Mouse (Mus musculus) adrenal gland (tissue): Measurements from ENCODE around the gene Gm49395.

Source experiments
- intact Hi-C: fragments of 180-260 bp; cut with DNase I; formaldehyde crosslinking; loops from one replicate; pipeline ENCODE4 v1.15.1; 2025
- long read RNA-seq, 2 experiments: library from polyadenylated mRNA; unstranded; transcript quantifications; one replicate each; pipeline ENCODE4 v2.0.0; 2020; ENCODE audit warnings: borderline replicate concordance in 1 of 2; ENCODE audit not compliant: insufficient replicate concordance in 1 of 2

The Gm49395 gene
- long read RNA-seq, experiment 1, partial matches to known transcripts: 0 of 2 reads
- long read RNA-seq, experiment 1, other reads (novel, unspliced or antisense): 0 of 2 reads
- long read RNA-seq, experiment 2, partial matches to known transcripts: 0 of 1 reads
- long read RNA-seq, experiment 2, other reads (novel, unspliced or antisense): 0 of 1 reads

DNA sequence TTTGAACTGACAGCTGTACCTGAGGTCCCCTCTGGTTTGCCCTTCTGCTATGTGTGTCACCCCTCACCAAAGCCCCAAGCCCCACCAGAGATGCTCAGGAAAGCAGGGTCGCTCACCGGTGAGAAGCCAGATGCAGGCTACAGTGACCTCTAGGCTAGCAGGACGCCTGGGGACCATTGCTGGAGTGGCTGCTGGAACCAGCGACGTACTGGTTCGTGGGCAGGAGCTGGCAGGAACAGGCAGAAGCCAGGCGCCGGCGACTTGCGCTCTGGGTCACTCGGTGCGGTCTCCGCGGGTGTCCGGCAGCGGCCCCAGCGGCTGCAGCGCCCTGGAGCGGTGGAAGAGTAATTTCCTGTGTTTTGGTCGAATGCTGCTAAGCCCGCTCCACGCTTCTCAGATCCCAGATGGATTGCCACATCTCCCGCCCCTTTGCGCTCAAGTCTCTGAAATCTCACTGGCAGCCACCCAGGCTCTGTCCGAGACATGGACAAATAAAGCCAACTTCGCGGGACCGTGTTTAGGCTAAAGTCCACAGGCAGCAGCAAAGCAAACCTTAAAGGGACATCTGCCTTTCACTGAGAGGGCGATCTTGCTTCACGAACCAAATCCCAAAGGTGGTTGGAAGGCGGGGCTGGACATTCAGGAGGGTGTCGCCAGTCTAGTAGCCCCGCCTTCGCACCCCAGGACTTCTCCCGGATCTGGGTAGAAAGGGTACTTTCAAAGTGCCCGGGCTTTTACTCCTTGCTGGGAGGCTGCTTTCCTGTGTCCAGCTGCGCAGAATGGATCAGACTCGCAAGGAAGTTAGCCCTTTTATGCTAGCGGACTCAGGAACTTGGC is at the start of gene Gm49395, which contains the start of gene Itga1:
Gene Gm49395 (minus strand): TSS at position 567 of the 837 bp plus-strand sequence.
Gene Itga1 (minus strand): TSS at position 610 of the 837 bp plus-strand sequence.
- intact Hi-C loops: loop anchor here (5.0 to 10.0 kb wide), 2 partner anchors 117 to 121 kb away; no protein-coding TSS in a partner anchor

DNA sequence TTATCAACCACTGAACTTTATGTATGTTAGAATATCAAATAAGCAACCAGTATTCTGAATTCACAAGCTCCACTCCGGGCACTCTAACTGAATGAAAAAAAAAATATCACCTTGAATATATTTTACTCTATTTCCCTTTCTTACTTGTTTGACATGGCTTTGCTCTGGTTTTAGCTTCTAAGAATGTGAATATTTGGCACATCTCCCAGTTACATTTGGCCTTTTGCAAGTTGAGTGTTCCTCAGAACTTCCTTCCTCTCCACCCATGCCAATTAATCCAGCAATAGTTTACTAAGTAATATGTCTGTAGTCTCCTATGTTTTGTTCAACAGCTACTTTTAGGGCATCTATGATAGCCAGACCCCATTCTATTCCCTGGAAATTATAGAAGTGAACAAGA is 48.9 kb upstream of the Gm49395 start:
- intact Hi-C loops: no loop called here

DNA sequence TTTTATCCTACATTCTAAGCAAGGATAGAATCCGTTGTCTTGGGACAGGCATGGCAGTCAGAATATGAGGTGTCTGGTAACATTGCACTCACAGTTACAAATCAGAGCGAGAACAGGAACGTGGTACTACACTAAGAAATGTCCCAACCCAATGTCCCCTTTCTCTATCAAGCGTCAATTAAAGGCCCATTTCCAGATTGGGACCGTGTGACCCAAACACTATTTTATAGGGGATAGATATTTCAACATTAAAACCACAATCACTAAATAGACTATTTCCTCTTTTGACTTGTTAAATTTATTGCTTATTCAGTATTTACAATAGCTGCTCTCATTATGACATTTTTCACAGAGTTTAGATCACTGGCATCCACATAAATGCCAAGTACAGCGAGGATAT is 48.1 kb upstream of the Gm49395 start:
- intact Hi-C loops: no loop called here

DNA sequence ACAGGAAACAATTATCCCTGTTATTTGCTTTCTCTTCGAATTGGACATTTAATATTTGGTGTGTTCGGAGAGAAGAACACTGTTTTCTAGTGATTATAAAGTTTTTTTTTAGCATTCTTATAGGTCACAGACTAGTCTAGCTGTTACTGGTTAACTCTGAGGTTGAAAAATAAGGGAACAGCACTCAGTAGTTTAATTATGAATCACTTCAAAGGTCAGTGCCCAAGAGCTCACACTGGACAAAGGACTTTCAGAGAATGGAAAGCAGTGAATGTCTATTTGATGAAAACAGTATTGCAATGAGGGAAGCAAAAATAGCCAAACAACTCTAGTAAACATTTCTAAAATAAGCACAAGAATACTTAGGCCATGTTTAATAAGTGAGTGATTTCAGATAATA is 41.9 kb upstream of the Gm49395 start:
- intact Hi-C loops: no loop called here

DNA sequence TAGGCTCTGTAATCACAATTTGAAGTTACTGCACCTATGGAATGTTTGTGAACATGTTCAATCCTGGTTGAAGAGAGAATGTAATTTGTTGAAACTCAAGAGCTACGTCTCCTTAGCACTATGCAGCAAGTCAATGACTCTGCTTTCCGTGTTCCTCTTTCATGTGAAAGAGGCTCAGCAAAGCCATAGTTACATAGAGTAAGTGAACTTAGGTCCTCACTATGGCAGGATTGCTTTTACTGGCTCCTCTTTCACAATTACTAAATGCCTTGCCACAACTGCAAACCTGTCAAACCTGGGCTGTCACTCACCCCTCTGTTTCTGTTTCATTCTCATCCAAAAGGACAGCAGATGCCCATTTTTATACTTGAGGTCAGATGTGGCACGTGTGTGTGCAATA is 40.3 kb upstream of the Gm49395 start:
- intact Hi-C loops: no loop called here

DNA sequence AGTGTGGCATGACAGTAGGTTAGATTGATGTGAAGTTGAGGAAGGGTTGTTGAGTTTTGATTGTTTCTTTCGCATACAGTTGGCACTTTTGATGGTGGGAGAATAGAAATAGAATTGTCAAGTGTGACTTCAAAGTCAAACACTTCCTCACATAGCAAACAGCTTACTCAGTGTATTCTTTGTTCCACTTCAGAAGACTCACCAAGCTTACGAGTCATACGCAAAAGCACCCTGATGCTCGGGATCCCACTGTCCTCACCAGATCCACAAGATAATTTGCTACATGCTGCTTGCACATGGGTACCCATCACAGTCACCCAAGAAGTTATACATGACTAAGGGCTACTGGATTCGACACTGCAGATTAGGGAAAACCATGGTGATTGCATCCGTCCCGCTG is 36.8 kb upstream of the Gm49395 start:
- intact Hi-C loops: no loop called here

DNA sequence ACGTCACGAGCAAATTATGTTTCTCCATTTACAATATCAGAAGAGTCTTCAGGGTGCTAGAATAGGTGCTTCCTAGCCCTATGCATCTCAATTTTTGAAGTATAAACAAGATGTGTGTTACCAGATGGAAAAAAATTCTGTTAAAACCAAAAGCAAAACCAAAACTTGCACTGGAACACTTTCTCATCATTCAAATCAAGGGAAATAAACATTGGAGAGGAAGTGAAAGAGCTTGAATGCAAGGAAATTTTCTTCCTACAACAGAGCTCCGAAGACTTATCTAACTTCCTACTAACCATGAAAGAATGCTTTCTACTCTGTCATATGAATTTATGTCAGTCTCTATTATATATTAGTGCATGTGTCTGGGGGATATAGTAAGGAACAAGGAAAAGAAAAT is 35.0 kb upstream of the Gm49395 start:
- intact Hi-C loops: no loop called here

DNA sequence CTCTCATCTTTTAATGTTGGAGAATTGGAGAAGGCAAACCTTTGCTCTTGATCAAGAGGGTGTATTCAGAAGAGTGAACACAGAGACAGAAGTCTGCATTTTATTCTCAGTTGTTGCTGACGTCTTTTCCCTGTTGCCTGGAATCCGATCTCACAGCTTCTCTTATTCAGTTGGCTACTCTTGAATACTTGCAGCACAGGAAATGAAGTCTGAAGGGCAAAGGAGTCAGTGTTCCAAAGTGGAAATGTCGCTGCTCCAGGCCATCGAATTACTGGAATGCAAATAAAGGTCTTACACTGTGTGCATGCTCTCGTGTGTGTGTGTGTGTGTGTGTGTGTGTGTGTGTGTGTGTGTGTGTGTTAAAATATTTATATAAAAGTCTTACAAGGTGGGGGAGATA is 30.7 kb upstream of the Gm49395 start:
- intact Hi-C loops: no loop called here

DNA sequence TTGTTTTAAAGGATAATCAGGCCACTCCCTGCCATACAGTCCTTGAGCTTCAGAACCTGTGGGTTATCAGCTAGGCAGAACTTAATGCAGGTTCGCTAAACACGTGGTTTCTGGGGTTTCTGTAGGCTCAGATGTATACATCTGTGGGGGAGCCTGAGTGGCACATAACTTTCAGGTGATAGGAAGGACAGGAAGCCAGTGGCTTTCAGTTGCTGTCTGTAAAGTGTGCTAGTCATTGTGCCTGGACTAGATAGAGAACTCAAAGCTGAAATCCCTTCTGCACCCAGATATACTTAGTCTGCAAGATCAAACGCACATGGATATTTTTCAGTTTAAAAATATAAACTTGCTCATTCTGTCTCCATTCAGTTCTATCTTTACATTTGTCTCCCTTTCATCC is 29.7 kb upstream of the Gm49395 start:
- intact Hi-C loops: no loop called here

DNA sequence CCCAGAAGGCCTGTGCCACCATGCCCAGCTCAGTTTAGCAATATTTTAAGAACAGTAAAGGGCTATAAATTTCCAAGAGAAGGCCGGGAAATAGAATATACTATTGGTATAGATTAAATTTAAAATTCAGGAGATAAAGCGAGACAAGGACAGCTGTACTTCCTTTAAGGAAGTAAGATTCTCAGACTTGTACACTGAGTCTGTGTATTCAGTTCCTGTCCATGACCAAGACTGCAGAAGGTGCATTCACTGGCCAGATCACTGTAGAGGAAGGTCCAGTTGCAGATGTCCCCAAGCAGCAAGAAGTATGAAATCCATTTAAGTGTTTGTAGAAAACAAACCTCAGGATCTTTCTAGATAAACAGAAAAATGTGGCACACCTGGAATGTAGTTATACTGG is 28.3 kb upstream of the Gm49395 start:
- intact Hi-C loops: no loop called here

DNA sequence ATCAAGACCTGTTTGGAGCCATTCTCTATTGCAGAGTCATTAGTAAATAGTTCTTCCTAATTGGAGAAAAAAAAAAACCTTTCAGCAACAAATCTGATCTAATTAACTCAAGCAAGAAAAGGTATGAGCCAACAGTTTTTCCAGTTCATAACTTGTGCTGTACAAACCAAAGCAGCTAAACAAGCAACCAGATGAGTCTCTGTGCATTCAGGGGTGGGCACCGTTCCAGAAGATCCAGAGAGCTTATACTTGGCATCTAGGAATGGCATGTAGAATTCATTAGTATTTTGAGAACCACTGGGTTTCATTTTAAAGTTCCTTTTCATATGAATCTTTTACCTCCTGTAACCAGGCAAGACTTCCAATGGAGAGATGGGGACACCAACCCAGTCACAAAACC is 26.1 kb upstream of the Gm49395 start:
- intact Hi-C loops: no loop called here

DNA sequence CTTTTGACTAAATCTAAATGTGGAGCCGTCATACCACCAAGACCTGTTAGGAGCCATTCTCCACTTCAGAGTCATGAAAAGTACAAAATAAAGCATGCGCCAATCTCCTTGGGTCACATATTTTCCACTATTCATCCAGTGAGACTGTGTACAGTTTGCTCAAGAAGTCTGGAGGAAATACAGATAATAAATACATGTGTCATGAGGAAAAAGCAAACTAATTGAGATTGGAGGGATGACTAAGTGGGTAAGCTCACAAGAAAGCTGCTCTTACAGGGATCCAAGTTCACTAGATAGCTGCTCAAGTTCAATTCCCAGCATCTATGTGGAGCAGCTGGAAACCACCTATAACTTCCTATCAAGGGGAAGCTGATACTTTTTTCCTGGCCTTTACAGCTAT is 24.8 kb upstream of the Gm49395 start:
- intact Hi-C loops: no loop called here

DNA sequence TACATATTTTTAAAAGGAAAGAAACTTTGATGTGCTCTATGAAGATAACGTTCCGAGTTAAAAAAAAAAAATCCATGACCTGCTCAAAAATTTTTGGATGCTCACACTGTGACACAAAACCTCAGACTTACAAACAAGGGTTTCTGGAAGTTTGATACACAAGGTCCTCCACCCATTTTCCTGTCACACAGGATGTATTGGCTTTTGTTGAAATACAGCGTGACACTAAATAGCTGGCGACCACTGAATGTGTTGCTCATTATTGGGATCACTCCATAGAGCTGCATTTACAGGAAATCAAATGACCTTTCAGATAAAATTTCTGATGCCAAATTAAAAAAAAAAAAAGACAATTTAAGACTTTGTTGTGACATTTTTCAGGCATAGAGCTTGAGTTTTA is 23.4 kb upstream of the Gm49395 start:
- intact Hi-C loops: no loop called here

DNA sequence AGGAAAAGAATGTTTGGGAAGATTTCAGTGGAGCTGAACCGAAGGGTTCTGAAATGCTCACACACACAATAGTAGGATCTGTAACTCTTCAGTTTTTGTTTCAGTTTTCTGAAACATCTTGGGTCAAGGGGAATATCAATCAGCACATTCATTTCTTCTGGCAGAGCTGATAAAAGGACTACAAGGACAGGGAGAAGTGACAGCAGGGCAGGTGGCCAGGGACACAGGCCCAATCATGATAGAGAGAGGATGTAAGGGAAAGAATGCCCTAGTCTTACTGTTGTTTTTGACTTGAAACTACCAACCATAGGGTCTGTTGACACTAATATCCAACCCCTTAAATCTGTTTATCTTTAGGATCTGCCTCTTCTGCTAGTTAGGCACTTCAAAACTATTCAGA is 22.8 kb upstream of the Gm49395 start:
- intact Hi-C loops: no loop called here

DNA sequence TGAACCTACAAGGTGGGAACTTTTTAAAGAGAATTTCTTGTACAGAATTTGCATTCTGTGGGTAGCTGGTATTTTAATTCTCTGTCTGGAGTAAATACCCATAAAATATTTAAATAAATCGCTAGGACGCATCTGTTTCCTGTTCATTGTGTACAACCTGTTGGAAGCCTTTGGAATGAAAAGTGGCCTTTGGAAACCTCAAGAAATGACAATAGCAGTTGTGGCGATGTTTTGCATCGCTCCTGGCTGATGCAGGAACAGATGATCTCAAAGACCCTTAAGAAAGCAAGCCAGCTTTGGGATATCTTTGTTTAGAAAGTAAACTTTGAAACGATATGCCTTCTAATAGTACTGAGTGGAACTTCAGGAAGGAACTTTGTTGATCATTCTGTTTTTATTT is 17.0 kb upstream of the Gm49395 start:
- intact Hi-C loops: no loop called here

DNA sequence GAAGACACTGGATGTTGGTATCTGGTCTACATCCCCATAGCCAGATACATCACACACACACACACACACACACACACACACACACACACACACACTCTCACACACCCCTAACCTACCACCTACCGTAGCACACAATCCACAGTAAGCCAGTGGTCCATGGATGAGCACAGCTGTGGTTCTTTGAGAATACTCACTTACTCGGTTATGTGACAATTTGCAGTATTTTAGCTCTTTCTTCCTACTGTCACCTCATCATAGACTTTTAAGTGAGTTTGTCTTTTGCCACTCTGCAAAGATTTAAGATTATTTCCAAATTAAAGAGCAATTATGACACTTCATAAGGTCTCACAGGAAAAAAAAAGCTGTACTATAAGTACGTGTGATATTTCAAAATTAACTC is 16.5 kb upstream of the Gm49395 start:
- intact Hi-C loops: no loop called here

DNA sequence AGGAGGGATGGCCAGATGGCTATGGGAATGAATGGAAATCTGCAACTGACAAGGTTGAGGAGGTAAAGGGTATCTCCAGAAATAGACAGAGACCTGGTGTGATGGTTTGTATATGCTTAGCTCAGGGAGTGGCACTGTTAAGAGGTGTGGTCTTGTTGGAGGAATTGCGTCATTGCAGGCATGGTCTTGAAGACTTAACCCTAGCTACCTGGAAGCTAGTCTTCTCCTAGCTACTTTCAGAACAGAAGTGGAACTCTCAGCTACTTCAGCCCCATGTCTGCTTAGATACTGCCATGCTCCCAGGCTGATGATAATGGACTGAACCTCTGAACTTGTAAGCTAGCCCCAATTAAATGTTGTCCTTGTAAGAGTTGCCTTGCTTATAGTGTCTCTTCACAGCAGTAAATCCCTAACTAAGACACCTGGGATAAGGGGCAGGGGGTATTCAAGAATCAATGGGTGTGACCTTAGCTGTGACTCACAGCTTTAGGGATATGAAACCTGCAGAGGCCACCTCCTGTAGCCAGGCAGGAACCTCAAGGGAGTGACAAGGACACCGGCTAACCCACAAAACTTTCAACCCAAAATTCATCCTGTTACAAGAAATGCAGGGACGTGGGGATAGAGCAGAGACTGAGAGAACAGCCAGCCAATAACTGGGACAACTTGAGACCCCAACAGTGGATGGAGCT is 15.4 kb upstream of the Gm49395 start:
- intact Hi-C loops: no loop called here

DNA sequence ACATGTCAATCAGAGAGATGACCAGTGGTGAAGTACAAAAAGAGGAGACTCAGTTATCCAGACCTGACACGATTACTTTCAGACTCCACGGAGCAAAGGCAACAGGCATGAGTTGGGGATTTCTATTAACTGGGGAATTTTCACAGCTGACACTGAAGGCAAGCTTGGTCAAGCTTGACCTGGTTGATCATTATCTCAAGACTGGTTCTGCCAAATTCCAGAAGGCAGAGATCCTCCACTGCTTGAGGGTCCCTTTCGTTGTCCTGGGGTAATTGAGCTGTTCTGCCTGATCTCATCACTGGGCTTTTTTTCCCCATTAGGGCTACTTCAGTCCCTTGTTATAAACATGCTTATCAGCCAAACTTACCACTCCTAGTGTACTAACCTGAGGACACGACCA is 7.9 kb upstream of the Gm49395 start:
- intact Hi-C loops: loop anchor here (10.0 kb wide), 1 partner anchor 125 kb away; no protein-coding TSS in a partner anchor

DNA sequence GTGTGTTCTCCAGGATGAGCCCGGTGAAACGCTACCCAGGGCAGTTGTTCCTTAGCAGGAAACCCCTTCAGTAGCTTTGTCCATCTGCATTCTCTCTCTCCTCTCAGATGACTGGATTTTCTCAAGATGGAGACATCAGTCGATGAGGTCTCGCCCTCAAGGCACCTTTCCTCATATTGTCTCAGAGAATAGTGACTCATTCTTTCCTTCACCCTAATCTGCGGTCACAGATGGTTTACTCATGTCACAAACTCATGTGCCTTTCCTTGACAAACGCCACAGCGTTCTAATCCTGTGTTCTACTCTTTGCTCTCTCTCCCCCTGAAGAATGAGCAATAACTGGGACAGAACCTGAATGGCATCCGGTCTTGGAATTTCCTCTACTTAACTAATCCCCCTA is 5.7 kb upstream of the Gm49395 start:
- intact Hi-C loops: loop anchor here (10.0 kb wide), 1 partner anchor 123 kb away; no protein-coding TSS in a partner anchor

DNA sequence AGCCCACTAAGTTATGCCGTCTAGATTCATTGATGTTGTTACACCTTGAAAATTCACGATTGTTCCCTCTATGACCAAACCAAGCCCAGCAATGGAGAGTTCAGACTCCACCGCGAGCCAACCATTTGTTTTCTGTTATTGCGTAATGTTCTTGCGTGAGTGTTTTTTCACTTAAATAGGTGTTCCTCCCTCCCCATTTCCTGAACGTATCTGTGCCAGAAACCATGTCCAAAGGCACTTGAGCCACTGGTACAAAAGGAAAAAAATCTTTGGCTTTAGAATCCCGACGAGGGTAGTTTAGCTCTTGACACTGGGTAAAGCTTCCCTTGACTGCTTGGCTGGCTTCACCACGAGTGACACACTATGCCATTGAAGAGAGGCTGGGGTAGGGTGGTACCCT is 4.5 kb upstream of the Gm49395 start:
- intact Hi-C loops: loop anchor here (10.0 kb wide), 1 partner anchor 121 kb away; no protein-coding TSS in a partner anchor

DNA sequence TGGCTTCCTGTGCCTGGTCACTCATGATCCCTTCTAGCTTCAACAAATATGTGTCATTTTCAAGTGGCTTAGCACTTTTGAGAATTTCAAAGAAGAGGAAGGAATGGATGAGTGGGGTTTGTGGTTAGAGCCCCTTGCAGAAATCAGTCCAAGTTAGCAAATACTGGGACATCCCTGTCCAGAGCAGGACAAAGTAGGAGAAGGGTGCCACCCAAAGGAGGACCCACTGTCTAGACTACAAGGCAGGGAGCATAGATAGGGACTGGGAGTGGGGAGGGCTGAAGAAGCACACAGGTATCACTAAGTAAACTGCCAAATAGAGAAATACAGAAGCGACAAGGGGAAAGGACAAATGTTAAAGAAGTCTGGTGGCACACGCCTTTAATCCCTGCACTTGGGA is 1.0 kb upstream of the Gm49395 start:
- intact Hi-C loops: loop anchor here (5.0 to 10.0 kb wide), 2 partner anchors 118 to 120 kb away; no protein-coding TSS in a partner anchor
